Mouse (Mus musculus): ENCODE measurements around the gene Fgfr2. TPM values are rescaled to one million over a fixed set of nuclear protein-coding genes. Genes with fewer than 3 reads are reported as not detected.

Fgfr2 gene
- polyA plus RNA-seq, 1 experiment from 2014 or later = 121 TPM

- H3K9ac ChIP-seq = no peak overlapping the region
- H3K27me3 ChIP-seq = no peaks in the 10 kb centered on the region
- H3K4me3 ChIP-seq = no peak overlapping the region
- no peaks in the 10 kb centered on the region for H3K36me3 ChIP-seq
- ATAC-seq (ENCODE audit: insufficient number of reproducible peaks, insufficient read depth, low FRiP score, low TSS enrichment) = no peak
- peaks cover 6% of the 10 kb centered on the region; the same call in 1 of the 2 replicates for H3K4me1 ChIP-seq
- no peak overlapping the region for H3K27ac ChIP-seq
- H3K4me2 ChIP-seq (replicated peaks) = no peak overlapping the region
- no peaks in the 10 kb centered on the region for H3K9me3 ChIP-seq
Measured at GRCm38 (mm10) chr7:132393582-132394175, 729.5 kb downstream of the Fgfr2 start.

GRCm38 (mm10) chr7:132393014-132393406 is 730.1 kb downstream of the Fgfr2 start:
- no peaks in the 10 kb centered on the region for H3K36me3 ChIP-seq
- 74% methylated on average over 5 of the region's 5 CpGs for WGBS
- H3K4me2 ChIP-seq (replicated peaks) = no peak overlapping the region
- no peak for ATAC-seq (ENCODE audit: insufficient number of reproducible peaks, insufficient read depth, low FRiP score, low TSS enrichment)
- no peaks in the 10 kb centered on the region for H3K9me3 ChIP-seq
- H3K4me3 ChIP-seq = no peak overlapping the region
- H3K9ac ChIP-seq = no peak overlapping the region
- H3K27me3 ChIP-seq = no peaks in the 10 kb centered on the region
- no peak overlapping the region for H3K27ac ChIP-seq
- peaks cover 6% of the 10 kb centered on the region; the same call in 1 of the 2 replicates for H3K4me1 ChIP-seq

- no peak for ATAC-seq (ENCODE audit: insufficient number of reproducible peaks, insufficient read depth, low FRiP score, low TSS enrichment)
- WGBS = 65% methylated on average over 13 of the region's 13 CpGs
- no peak overlapping the region for H3K27ac ChIP-seq
- H3K27me3 ChIP-seq = no peaks in the 10 kb centered on the region
- no peaks in the 10 kb centered on the region for H3K9me3 ChIP-seq
- no peaks in the 10 kb centered on the region for H3K36me3 ChIP-seq
- H3K9ac ChIP-seq = no peak overlapping the region
- no peak overlapping the region for H3K4me2 ChIP-seq (replicated peaks)
- H3K4me3 ChIP-seq = no peak overlapping the region
- peaks cover 6% of the 10 kb centered on the region; the same call in 1 of the 2 replicates for H3K4me1 ChIP-seq
Measured at GRCm38 (mm10) chr7:132392233-132393013, 730.7 kb downstream of the Fgfr2 start.

GRCm38 (mm10) chr7:132389473-132389872 is 733.7 kb downstream of the Fgfr2 start:
- no peak for ATAC-seq (ENCODE audit: insufficient number of reproducible peaks, insufficient read depth, low FRiP score, low TSS enrichment)
- H3K4me2 ChIP-seq (replicated peaks) = no peak overlapping the region
- WGBS = 66% methylated on average over 7 of the region's 7 CpGs
- H3K27me3 ChIP-seq = no peaks in the 10 kb centered on the region
- no peak overlapping the region for H3K27ac ChIP-seq
- no peaks in the 10 kb centered on the region for H3K36me3 ChIP-seq
- H3K4me3 ChIP-seq = no peak overlapping the region
- no peak overlapping the region for H3K9ac ChIP-seq
- peaks cover 13% of the 10 kb centered on the region for H3K4me1 ChIP-seq
- no peaks in the 10 kb centered on the region for H3K9me3 ChIP-seq

- H3K27me3 ChIP-seq = no peaks in the 10 kb centered on the region
- no peak overlapping the region for H3K4me3 ChIP-seq
- no peaks in the 10 kb centered on the region for H3K9me3 ChIP-seq
- no peak overlapping the region for H3K4me2 ChIP-seq (replicated peaks)
- H3K9ac ChIP-seq = no peak overlapping the region
- ATAC-seq (ENCODE audit: insufficient number of reproducible peaks, insufficient read depth, low FRiP score, low TSS enrichment) = no peak
- no peak overlapping the region for H3K27ac ChIP-seq
- H3K4me1 ChIP-seq = peaks cover 10% of the 10 kb centered on the region; the same call in 1 of the 2 replicates
- H3K36me3 ChIP-seq = no peaks in the 10 kb centered on the region
- 75% methylated on average over 5 of the region's 5 CpGs for WGBS
Measured at GRCm38 (mm10) chr7:132387507-132387906, 735.6 kb downstream of the Fgfr2 start.

- 34% methylated on average over 8 of the region's 8 CpGs for WGBS
- no peak overlapping the region for H3K27ac ChIP-seq
- no peak for ATAC-seq (ENCODE audit: insufficient number of reproducible peaks, insufficient read depth, low FRiP score, low TSS enrichment)
Measured at GRCm38 (mm10) chr7:132386316-132386715, 736.8 kb downstream of the Fgfr2 start.

GRCm38 (mm10) chr7:132385456-132386130 is 737.6 kb downstream of the Fgfr2 start:
- Histone ChIP-seq H3K4me2 (replicated peaks) (no peak overlapping the region), H3K4me1 (peaks cover 10% of the 10 kb centered on the region; the same call in 1 of the 2 replicates), H3K27me3 (no peaks in the 10 kb centered on the region), H3K9ac (no peak overlapping the region), H3K36me3 (no peaks in the 10 kb centered on the region), H3K27ac (no peak overlapping the region), H3K4me3 (no peak overlapping the region), H3K9me3 (no peaks in the 10 kb centered on the region)
- WGBS = 45% methylated on average over 7 of the region's 7 CpGs
- no peak for ATAC-seq (ENCODE audit: insufficient number of reproducible peaks, insufficient read depth, low FRiP score, low TSS enrichment)

More at GRCm38 (mm10) chr7:132386316-132386715, 736.8 kb downstream of the Fgfr2 start:
- H3K4me2 ChIP-seq (replicated peaks) = no peak overlapping the region
- no peak overlapping the region for H3K9ac ChIP-seq
- no peaks in the 10 kb centered on the region for H3K36me3 ChIP-seq
- no peaks in the 10 kb centered on the region for H3K9me3 ChIP-seq
- H3K4me1 ChIP-seq = peaks cover 10% of the 10 kb centered on the region; the same call in 1 of the 2 replicates
- no peak overlapping the region for H3K4me3 ChIP-seq
- H3K27me3 ChIP-seq = no peaks in the 10 kb centered on the region

- Histone ChIP-seq H3K9me3 (no peaks in the 10 kb centered on the region), H3K36me3 (no peaks in the 10 kb centered on the region), H3K4me3 (no peak overlapping the region), H3K27ac (no peak overlapping the region), H3K4me1 (peaks cover 10% of the 10 kb centered on the region; the same call in 1 of the 2 replicates), H3K9ac (no peak overlapping the region), H3K27me3 (no peaks in the 10 kb centered on the region), H3K4me2 (replicated peaks) (no peak overlapping the region)
- no peak for ATAC-seq (ENCODE audit: insufficient number of reproducible peaks, insufficient read depth, low FRiP score, low TSS enrichment)
- WGBS = 34% methylated on average over 8 of the region's 8 CpGs
Measured at GRCm38 (mm10) chr7:132384736-132385455, 738.3 kb downstream of the Fgfr2 start.

- 48% methylated on average over 1 of the region's 1 CpGs for WGBS
- Histone ChIP-seq H3K4me1 (peaks cover 6% of the 10 kb centered on the region; the same call in 1 of the 2 replicates), H3K27ac (no peak overlapping the region), H3K4me3 (no peak overlapping the region), H3K9me3 (no peaks in the 10 kb centered on the region), H3K27me3 (no peaks in the 10 kb centered on the region), H3K4me2 (replicated peaks) (no peak overlapping the region), H3K36me3 (no peaks in the 10 kb centered on the region), H3K9ac (no peak overlapping the region)
- ATAC-seq (ENCODE audit: insufficient number of reproducible peaks, insufficient read depth, low FRiP score, low TSS enrichment) = no peak
Measured at GRCm38 (mm10) chr7:132380634-132381336, 742.4 kb downstream of the Fgfr2 start.

GRCm38 (mm10) chr7:132377913-132378312 is 745.2 kb downstream of the Fgfr2 start:
- ATAC-seq (ENCODE audit: insufficient number of reproducible peaks, insufficient read depth, low FRiP score, low TSS enrichment) = no peak
- Histone ChIP-seq H3K9ac (no peak overlapping the region), H3K27ac (no peak overlapping the region), H3K4me3 (no peak overlapping the region), H3K36me3 (no peaks in the 10 kb centered on the region), H3K4me2 (replicated peaks) (no peak overlapping the region), H3K27me3 (no peaks in the 10 kb centered on the region), H3K9me3 (no peaks in the 10 kb centered on the region), H3K4me1 (peaks cover 11% of the 10 kb centered on the region)
- WGBS = 67% methylated on average over 6 of the region's 6 CpGs

All from embryonic facial prominence, embryonic 12.5 days (tissue).